Mouse (Mus musculus) G1E (cell line): ENCODE data around the gene Tubb5. TPM values are rescaled to one million over a fixed set of nuclear protein-coding genes. Genes with fewer than 3 reads are reported as not detected.

Experiments used
- ATAC-seq: 2 replicates; pipeline ENCODE4 v1.8.0; 2016; ENCODE audit warnings: mild to moderate bottlenecking; ENCODE audit not compliant: insufficient number of reproducible peaks, poor library complexity, low FRiP score, severe bottlenecking; ENCODE audit errors: extremely low read depth
- DNase-seq: peaks from one replicate; pipeline ENCODE4 v3.0.0; 2012; ENCODE audit warnings: low spot score
- H3K27me3 ChIP-seq: 2 replicates; pipeline ENCODE4 v1.6.1; 2012; ENCODE audit warnings: mild to moderate bottlenecking, low read length, inconsistent platforms; ENCODE audit not compliant: insufficient read depth
- H3K36me3 ChIP-seq: replicated peaks from 2 replicates; pipeline ENCODE3; 2012; ENCODE audit warnings: mild to moderate bottlenecking, inconsistent platforms
- H3K4me1 ChIP-seq: 2 replicates; pipeline ENCODE4 v1.6.1; 2012; ENCODE audit warnings: low read depth, low read length, inconsistent platforms, mixed read lengths; ENCODE audit not compliant: insufficient read depth
- H3K4me3 ChIP-seq: 2 replicates; pipeline ENCODE4 v1.5.1; 2012; ENCODE audit warnings: low read depth, mild to moderate bottlenecking, inconsistent platforms, low read length, moderate library complexity, mixed read lengths
- H3K9me3 ChIP-seq: replicated peaks from 2 replicates; pipeline ENCODE4 v1.6.1; 2012; ENCODE audit warnings: inconsistent platforms
- CTCF ChIP-seq: IDR thresholded peaks from 2 replicates; pipeline ENCODE4 v1.5.1; 2012; ENCODE audit warnings: low read depth, low read length, inconsistent platforms, mixed read lengths
- GATA1 ChIP-seq: IDR thresholded peaks from 2 replicates; pipeline ENCODE4 v1.6.1; 2012; ENCODE audit warnings: borderline replicate concordance, low read length, inconsistent platforms, mixed read lengths
- GATA2 ChIP-seq: IDR thresholded peaks from 2 replicates; pipeline ENCODE4 v1.6.1; 2012; ENCODE audit warnings: low read depth, low read length, inconsistent platforms, borderline replicate concordance
- POLR2AphosphoS5 ChIP-seq: IDR thresholded peaks from 2 replicates; pipeline ENCODE4 v1.6.1; 2012; ENCODE audit warnings: low read depth, low read length, inconsistent platforms; ENCODE audit not compliant: insufficient replicate concordance
- TAL1 ChIP-seq: conservative IDR thresholded peaks from 2 replicates; pipeline ENCODE4 v1.6.1; 2012; ENCODE audit warnings: low read depth, low read length, inconsistent platforms, mixed read lengths
- polyA plus RNA-seq: library from polyadenylated mRNA; stranded (reverse); fragments of >175 nt; gene quantifications from 2 replicates; pipeline ENCODE4 v1.2.3, GENCODE M21; 2012
- total RNA-seq, 2 experiments: library from RNA; stranded (forward) in 1 of 2; stranded (reverse) in 1 of 2; fragments of 200-1000 nt in 1 of 2; fragments of >200 nt in 1 of 2; fragmentation: Nextera tagmentation in 1 of 2; gene quantifications; 2 replicates each; pipeline ENCODE4 v1.2.3; 2014 to 2017

Tubb5 gene
- total and polyA plus RNA-seq, 3 experiments = 510 to 849 (median 817) TPM

- DNase-seq (no peak), ATAC-seq (no peak)
- Histone ChIP-seq H3K4me1 (peaks cover 63% of the 10 kb centered on the region), H3K4me3 (no peak overlapping the region), H3K27me3 (no peaks in the 10 kb centered on the region), H3K9me3 (no peaks in the 10 kb centered on the region), H3K36me3 (peaks cover 85% of the 10 kb centered on the region)
- TF ChIP-seq GATA1 = no peak
- 0 out of 2 replicates have a peak, but pooled peaks have one; percentile 76 for TF ChIP-seq POLR2AphosphoS5
- no peak for TF ChIP-seq GATA2
- TF ChIP-seq CTCF = no peak
- TF ChIP-seq TAL1 = no peak
Observed at GRCm38 (mm10) chr17:35833239-35833751, 4.8 kb downstream of the Tubb5 start.

GRCm38 (mm10) chr17:35832400-35833238 lies 5.5 kb downstream of the Tubb5 start:
- Histone ChIP-seq H3K4me3 (no peak overlapping the region), H3K36me3 (peaks cover 92% of the 10 kb centered on the region), H3K9me3 (no peaks in the 10 kb centered on the region), H3K27me3 (no peaks in the 10 kb centered on the region), H3K4me1 (peaks cover 63% of the 10 kb centered on the region)
- no peak for DNase-seq
- ATAC-seq = no peak
- no peak for TF ChIP-seq GATA2
- no peak; the same call in none of the 2 replicates for TF ChIP-seq POLR2AphosphoS5
- no peak for TF ChIP-seq GATA1
- TF ChIP-seq CTCF = no peak
- no peak for TF ChIP-seq TAL1

GRCm38 (mm10) chr17:35829737-35830136 lies 8.4 kb downstream of the Tubb5 start:
- TF ChIP-seq GATA2 (no peak), CTCF (peak; percentile 47; the same call in 1 of the 2 replicates)
- peaks cover 99% of the 10 kb centered on the region for H3K36me3 ChIP-seq
- peaks cover 75% of the 10 kb centered on the region for H3K4me1 ChIP-seq
- peaks cover 3% of the 10 kb centered on the region for H3K9me3 ChIP-seq
- ATAC-seq (peak; percentile 37; the same call in 1 of the 2 replicates), DNase-seq (peak; percentile 52)
- no peaks in the 10 kb centered on the region for H3K27me3 ChIP-seq
- peak overlapping the region; percentile 52; the same call in 1 of the 2 replicates for H3K4me3 ChIP-seq

GRCm38 (mm10) chr17:35825109-35825850 lies 12.8 kb downstream of the Tubb5 start:
- Histone ChIP-seq H3K9me3 (peaks cover 8% of the 10 kb centered on the region), H3K4me1 (peaks cover 72% of the 10 kb centered on the region), H3K36me3 (peaks cover 66% of the 10 kb centered on the region), H3K4me3 (peak overlapping the region; percentile 68; the same call in 1 of the 2 replicates), H3K27me3 (no peaks in the 10 kb centered on the region)
- ATAC-seq = peak; percentile 50; the same call in 1 of the 2 replicates
- no peak for DNase-seq
- TF ChIP-seq GATA2 (no peak), GATA1 (no peak), POLR2AphosphoS5 (no peak), TAL1 (peak; percentile 75)

- Histone ChIP-seq H3K36me3 (peaks cover 58% of the 10 kb centered on the region), H3K4me3 (peak overlapping the region; percentile 87; the same call in 1 of the 2 replicates)
Observed at GRCm38 (mm10) chr17:35824402-35824801, 13.7 kb downstream of the Tubb5 start.

More at GRCm38 (mm10) chr17:35824402-35824801, 13.7 kb downstream of the Tubb5 start:
- peaks cover 72% of the 10 kb centered on the region for H3K4me1 ChIP-seq
- DNase-seq = no peak
- TF ChIP-seq TAL1 (no peak), GATA1 (no peak), CTCF (no peak), GATA2 (no peak)
- ATAC-seq = no peak
- peaks cover 8% of the 10 kb centered on the region for H3K9me3 ChIP-seq
- no peaks in the 10 kb centered on the region for H3K27me3 ChIP-seq
